21 mouse cellular contexts compared by ENCODE assay signal in genomic region chr7:97358347-97358746, GRCm38 (mm10). TPM values are rescaled to one million over a fixed set of nuclear protein-coding genes. Genes with fewer than 3 reads are reported as not detected.
"Had no signal": no experiment of that assay in that cellular context is flagged by ENCODE, and none has a peak within 500 bp of the region (broad histone marks: within the 10 kb centered on the region; RNA-seq: fewer than 3 reads in every experiment).

No protein-coding gene starts in this region.

- H3K4me3 ChIP-seq: liver, embryonic 15.5 days; lung, embryonic 15.5 days; megakaryocyte, embryonic 14.5 days; midbrain, embryonic 13.5 days; midbrain, embryonic 15.5 days; neural tube, embryonic 12.5 days; stomach, embryonic 15.5 days had no signal

- ATAC-seq: liver, postnatal 0 days; midbrain, embryonic 13.5 days; midbrain, embryonic 15.5 days had no signal

- H3K9me3 ChIP-seq: liver, embryonic 15.5 days; lung, embryonic 15.5 days; megakaryocyte, embryonic 14.5 days; midbrain, embryonic 13.5 days; midbrain, embryonic 15.5 days; neural tube, embryonic 12.5 days; stomach, embryonic 15.5 days had no signal

- H3K4me1 ChIP-seq: midbrain, embryonic 13.5 days; midbrain, embryonic 15.5 days; neural tube, embryonic 12.5 days had no signal

- DNase-seq: liver, postnatal 0 days; lung, adult 2 months; lung, postnatal 10 days; lung, postnatal 36 days; right cerebral cortex, postnatal 14 days; spleen, adult 18-20 months; thymus, adult 18-20 months; thymus, postnatal 14 days; thymus, postnatal 36 days had no signal

- H3K27ac ChIP-seq: liver, embryonic 15.5 days; lung, embryonic 15.5 days; midbrain, embryonic 13.5 days; midbrain, embryonic 15.5 days; neural tube, embryonic 12.5 days; stomach, embryonic 15.5 days had no signal

- H3K36me3 ChIP-seq: liver, embryonic 15.5 days; lung, embryonic 15.5 days; midbrain, embryonic 13.5 days; midbrain, embryonic 15.5 days; neural tube, embryonic 12.5 days; stomach, embryonic 15.5 days had no signal

- H3K4me2 ChIP-seq: liver, embryonic 15.5 days; lung, embryonic 15.5 days; midbrain, embryonic 11.5 days; midbrain, embryonic 13.5 days; midbrain, embryonic 15.5 days; neural tube, embryonic 12.5 days; stomach, embryonic 15.5 days had no signal

- H3K27me3 ChIP-seq: liver, embryonic 15.5 days; lung, embryonic 15.5 days; midbrain, embryonic 13.5 days; midbrain, embryonic 15.5 days; neural tube, embryonic 12.5 days; stomach, embryonic 15.5 days had no signal

- H3K9ac ChIP-seq: liver, embryonic 15.5 days; liver, postnatal 0 days; lung, embryonic 15.5 days; midbrain, embryonic 13.5 days; midbrain, embryonic 15.5 days; neural tube, embryonic 12.5 days; stomach, embryonic 15.5 days had no signal

RNA-seq across cellular contexts. Expression of gene Thrsp, which starts 59.2 kb away (rescaled TPM):
- total RNA-seq: megakaryocyte progenitor cell, adult 5-6 weeks; monocyte, adult 5-6 weeks; neutrophil, adult 5-6 weeks had no signal
- polyA plus RNA-seq: macrophage; midbrain, embryonic 11.5 days had no signal
